Mouse (Mus musculus): ENCODE data around the gene Slc25a1. TPM values are rescaled to one million over a fixed set of nuclear protein-coding genes. Genes with fewer than 3 reads are reported as not detected.
A peak's percentile ranks its signal among the peaks of the same experiment; 100 is the strongest.
"Not testable (repeated sequence)": the region's sequence is repeated elsewhere in the genome, so short reads cannot be mapped to it uniquely, and the experiment has no call there.

Gene Slc25a1
- total RNA-seq (2018; cell fraction: chromatin; rRNA removed) = 10 to 100 TPM; 23.7 to 85.3 (median 42.9) TPM
- total RNA-seq (2018; cell fraction: cytosol; rRNA removed) = 10 to 100 TPM; 54.1 to 99.1 (median 76.3) TPM
- 10 to 100 TPM; 29.4 to 60.0 (median 42.6) TPM for total RNA-seq (2018; cell fraction: nucleus; rRNA removed)
- 61.5 to 82.8 TPM (median 66.1 TPM) in 3 replicates for polyA plus RNA-seq (2018)

DNA sequence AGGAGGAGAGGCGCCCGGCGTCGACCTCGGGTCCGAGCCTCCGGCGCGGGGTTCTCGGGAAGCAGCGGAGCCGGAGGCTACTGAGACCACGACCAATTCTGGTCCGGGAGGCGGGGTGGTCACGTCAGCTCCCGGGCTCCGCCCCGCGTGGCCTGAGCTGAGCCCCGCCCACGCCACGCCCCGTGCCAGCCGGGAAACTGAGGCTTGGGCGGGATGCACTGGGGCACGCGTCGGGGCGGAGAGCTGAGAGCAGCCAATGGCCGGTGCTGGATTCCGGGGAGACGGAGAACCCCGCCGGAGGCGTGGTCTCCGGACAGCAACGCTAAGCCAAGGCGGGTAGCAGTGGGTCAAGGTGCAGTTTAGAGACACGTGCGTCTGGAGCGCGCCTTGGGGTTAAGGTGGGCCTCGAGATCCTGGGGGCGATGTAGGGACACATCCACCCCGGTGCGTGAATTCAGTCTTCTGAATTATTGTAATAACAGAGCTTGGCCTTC is at the start of gene Slc25a1:
Slc25a1 (minus strand) TSS at position 133 of the 494 bp plus-strand sequence.
- Histone ChIP-seq H3K36me3 (ENCODE audit: inconsistent target) (0 out of 2 replicates have a peak, but pooled peaks cover 5% of the 10 kb centered on the region), H3K27ac (peak within 1 kb of the TSS; percentile 80), H3K4me3 (ENCODE audit: inconsistent target) (peak within 1 kb of the TSS; percentile 50), H3K79me2 (ENCODE audit: inconsistent target) (no peaks in the 10 kb centered on the region)
- WGBS (ENCODE audit: missing documents) = 1% methylated on average over 41 of the region's 47 CpGs

DNA sequence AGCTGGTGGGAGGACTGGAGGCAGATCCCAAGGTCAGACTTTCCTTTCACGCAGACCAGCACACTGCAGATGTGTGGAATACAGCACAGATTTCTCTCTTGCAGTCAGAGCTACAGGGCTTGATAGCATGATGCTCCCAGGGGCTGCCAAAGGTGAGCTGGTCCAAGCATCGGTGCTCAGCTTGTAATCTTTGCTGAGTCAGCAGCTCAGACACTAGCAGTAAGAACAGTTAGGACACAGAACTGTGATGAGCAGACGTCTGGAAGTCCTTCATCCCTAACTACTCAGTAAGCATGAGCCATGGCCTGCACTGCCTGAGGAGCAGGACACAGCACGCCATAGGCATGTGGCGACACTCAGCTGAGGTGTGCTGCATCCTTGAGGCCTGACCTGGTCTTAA is 43.8 kb upstream of the Slc25a1 start:
- no peak overlapping the region for H3K27ac ChIP-seq
- H3K4me3 ChIP-seq (ENCODE audit: inconsistent target) = no peak overlapping the region
- WGBS (ENCODE audit: missing documents) = 78% methylated on average over 5 of the region's 5 CpGs
- no peaks in the 10 kb centered on the region for H3K36me3 ChIP-seq (ENCODE audit: inconsistent target)
- H3K79me2 ChIP-seq (ENCODE audit: inconsistent target) = no peaks in the 10 kb centered on the region

DNA sequence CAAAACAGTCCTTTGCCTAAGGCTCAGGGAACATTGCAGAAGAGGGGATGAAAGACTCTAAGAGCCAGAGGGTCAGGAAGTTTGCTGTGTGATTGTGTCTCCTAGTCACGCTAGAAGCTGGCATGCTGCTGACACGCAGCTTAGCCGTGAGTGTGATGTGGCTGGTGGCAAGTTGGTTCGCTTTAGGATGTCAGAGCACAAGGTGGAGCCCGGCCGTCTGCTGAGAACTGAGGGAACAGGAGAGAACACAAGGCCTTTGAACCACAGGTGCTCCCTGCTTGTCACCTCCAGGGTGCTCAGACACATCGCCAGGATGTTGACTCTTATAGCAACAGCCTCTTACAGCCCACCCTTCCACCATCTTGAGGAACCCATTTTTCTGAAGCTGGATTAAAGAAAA is 34.1 kb upstream of the Slc25a1 start:
- 87% methylated on average over 7 of the region's 7 CpGs for WGBS (ENCODE audit: missing documents)
- Histone ChIP-seq H3K36me3 (ENCODE audit: inconsistent target) (no peaks in the 10 kb centered on the region), H3K4me3 (ENCODE audit: inconsistent target) (no peak overlapping the region), H3K79me2 (ENCODE audit: inconsistent target) (no peaks in the 10 kb centered on the region), H3K27ac (no peak overlapping the region)

DNA sequence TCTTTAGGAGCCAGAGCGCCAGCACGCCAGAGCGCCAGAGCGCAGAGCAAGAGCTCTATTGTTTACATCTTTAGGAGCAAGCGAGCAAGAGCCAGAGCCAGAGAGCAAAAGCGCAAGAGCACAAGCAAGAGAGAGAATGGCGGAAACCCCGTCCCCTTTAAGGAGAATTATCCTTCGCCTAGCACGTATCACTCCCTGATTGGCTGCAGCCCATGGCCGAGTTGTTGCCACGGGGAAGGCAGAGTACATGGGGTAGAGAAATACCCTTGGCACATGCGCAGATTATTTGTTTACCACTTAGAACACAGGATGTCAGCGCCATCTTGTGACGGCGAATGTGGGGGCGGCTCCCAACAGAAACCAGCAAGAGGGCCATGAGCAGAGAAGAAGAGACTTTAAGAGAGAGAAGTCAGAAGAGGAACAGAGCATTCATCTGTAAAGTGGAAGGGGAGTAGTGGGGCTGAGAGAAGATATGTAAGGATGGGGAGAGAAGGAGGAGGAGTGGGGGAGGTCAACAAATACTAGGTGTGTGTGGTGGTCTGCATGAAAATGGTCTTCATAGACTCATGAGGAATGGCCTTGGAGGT is 28.1 kb upstream of the Slc25a1 start:
- H3K79me2 ChIP-seq (ENCODE audit: inconsistent target); H3K4me3 ChIP-seq (ENCODE audit: inconsistent target); H3K27ac ChIP-seq; H3K36me3 ChIP-seq (ENCODE audit: inconsistent target): not testable (repeated sequence)
- WGBS (ENCODE audit: missing documents) = 94% methylated on average over 6 of the region's 17 CpGs

DNA sequence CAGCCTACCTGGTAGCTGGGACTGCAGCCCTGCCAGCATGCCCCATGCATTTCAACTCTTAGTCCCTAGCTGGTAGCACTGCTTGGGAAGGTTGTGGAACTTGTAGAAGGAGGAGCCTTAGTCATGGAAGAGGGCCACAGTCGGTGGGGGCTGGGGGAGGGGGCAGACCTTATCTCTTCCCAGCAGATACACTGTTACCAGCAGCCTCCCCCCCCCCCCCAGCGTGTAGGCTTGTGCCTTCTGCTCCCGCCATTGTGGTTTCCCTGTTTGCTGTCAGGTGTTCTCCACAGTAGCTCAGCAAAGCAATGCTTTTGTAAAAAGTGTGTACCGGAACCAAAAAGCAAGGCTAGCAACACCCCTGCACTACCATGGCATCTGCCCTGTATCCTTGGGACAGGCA is 23.6 kb upstream of the Slc25a1 start:
- Histone ChIP-seq H3K79me2 (ENCODE audit: inconsistent target) (no peaks in the 10 kb centered on the region), H3K36me3 (ENCODE audit: inconsistent target) (no peaks in the 10 kb centered on the region), H3K27ac (no peak overlapping the region), H3K4me3 (ENCODE audit: inconsistent target) (no peak overlapping the region)
- 85% methylated on average over 2 of the region's 4 CpGs for WGBS (ENCODE audit: missing documents)

GRCm38 (mm10) chr16:17950068-17950467 is 22.0 kb upstream of the Slc25a1 start:
- no peak overlapping the region for H3K27ac ChIP-seq
- H3K36me3 ChIP-seq (ENCODE audit: inconsistent target) = no peaks in the 10 kb centered on the region
- H3K79me2 ChIP-seq (ENCODE audit: inconsistent target) = no peaks in the 10 kb centered on the region
- H3K4me3 ChIP-seq (ENCODE audit: inconsistent target) = no peak overlapping the region
- 91% methylated on average over 4 of the region's 4 CpGs for WGBS (ENCODE audit: missing documents)

DNA sequence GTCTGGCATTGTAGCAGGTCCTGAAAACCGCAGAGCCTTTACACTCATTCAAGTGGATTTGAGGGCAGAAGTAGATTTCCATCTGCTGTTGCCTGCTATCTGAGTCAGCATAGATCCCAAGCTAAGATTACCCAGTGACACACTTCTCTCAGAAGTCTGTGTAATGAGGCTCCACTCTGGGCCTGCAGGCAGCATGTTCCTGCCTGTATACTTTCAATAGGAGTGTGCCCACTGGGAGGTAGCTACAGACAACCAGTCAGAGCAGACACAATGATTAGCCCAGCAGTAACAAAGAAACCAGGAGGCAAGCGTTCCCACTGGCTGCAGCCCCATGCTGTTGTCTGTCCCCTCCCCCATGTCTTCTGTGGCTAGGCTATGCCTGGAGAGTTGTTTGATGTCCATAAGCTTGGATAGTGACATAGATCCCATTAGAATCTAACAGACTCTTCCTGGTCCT is 21.4 kb upstream of the Slc25a1 start:
- Histone ChIP-seq H3K79me2 (ENCODE audit: inconsistent target) (no peaks in the 10 kb centered on the region), H3K27ac (no peak overlapping the region), H3K4me3 (ENCODE audit: inconsistent target) (no peak overlapping the region), H3K36me3 (ENCODE audit: inconsistent target) (no peaks in the 10 kb centered on the region)
- WGBS (ENCODE audit: missing documents) = 57% methylated on average over 2 of the region's 2 CpGs

DNA sequence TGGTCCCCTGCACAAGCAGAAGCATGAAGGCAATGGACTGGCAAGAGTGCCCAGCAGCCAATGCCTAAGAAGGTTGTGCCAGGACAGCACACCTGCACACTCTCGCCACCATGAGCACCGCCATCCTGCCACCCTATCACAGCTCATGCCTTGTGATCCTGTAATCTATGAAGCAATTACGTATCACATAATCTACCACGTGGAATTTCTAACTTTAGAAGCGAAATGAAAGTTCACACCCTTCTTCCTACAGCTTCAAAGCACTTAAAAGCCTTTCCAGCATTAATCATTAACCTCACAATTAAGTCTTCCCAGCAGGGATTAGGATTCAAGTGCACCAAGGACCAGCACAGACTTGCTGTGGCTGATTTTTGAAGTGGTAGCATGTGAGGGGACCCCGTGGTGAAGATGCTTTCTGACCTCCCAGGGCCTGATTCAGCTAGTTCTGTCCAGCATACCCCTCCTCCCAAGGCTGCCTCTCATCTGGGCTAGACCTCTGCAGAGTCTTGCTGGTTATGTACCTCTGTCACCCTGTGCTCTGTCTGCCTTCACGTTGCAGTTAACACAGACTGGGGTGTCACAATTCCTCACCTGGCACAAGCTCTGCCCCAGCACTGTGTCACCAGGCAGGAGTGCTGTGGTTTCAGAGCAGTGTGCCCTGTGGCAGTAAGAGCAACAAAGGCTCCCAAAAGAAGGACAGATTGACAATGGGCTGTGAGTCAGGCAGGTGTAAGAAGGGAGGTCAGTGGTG is 17.2 kb upstream of the Slc25a1 start:
- Histone ChIP-seq H3K27ac (no peak overlapping the region), H3K79me2 (ENCODE audit: inconsistent target) (no peaks in the 10 kb centered on the region), H3K36me3 (ENCODE audit: inconsistent target) (no peaks in the 10 kb centered on the region), H3K4me3 (ENCODE audit: inconsistent target) (no peak overlapping the region)
- 83% methylated on average over 7 of the region's 7 CpGs for WGBS (ENCODE audit: missing documents)

DNA sequence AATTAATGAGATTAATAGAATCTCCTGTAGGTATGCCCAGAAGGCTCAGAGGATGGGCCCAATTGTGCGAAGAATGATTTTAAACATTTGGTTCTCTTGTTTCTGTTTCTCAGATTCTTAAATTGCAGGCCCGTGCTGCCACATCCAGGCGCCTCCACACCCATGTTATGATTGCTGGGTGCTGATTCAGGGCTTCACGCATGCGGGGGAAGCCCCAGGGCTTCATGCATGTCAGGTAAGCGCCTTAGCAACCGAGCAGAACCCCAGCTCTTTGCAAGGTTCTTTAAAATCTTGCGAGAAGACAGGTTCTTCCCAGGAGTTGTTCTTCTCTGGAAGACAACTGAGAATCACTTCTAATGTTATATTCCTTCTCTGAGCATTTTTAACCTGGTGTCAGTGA is 15.4 kb upstream of the Slc25a1 start:
- Histone ChIP-seq H3K79me2 (ENCODE audit: inconsistent target) (no peaks in the 10 kb centered on the region), H3K4me3 (ENCODE audit: inconsistent target) (no peak overlapping the region), H3K27ac (no peak overlapping the region), H3K36me3 (ENCODE audit: inconsistent target) (no peaks in the 10 kb centered on the region)
- WGBS (ENCODE audit: missing documents) = 94% methylated on average over 8 of the region's 8 CpGs

DNA sequence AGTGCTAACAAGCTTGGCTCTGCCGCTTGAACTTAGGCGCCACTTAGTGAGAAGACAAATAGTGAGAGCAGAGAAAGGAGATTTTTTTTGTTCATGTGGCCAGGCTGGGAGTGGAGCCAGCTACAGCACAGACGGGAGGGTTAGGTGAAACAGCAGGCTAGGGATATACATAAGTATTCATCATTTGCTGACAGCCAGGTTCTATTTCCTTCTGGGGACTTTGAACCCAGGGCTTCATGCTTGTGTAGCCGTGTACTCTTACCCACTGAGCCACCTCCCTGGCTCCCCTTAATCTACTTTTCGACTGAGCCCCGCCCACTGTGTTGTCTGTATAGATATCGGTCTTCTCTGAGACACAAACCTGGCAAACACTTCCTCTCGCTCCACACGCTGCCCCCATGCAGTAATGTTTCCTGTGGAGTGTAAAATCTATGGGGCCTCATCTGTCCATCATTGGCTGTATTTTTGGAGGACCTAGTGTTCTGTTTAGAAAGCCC is 11.3 kb upstream of the Slc25a1 start:
- H3K79me2 ChIP-seq (ENCODE audit: inconsistent target) = no peaks in the 10 kb centered on the region
- 49% methylated on average over 9 of the region's 9 CpGs for WGBS (ENCODE audit: missing documents)
- H3K4me3 ChIP-seq (ENCODE audit: inconsistent target) = no peak overlapping the region
- no peaks in the 10 kb centered on the region for H3K36me3 ChIP-seq (ENCODE audit: inconsistent target)
- H3K27ac ChIP-seq = no peak overlapping the region

- H3K4me3 ChIP-seq (ENCODE audit: inconsistent target) = no peak overlapping the region
- no peaks in the 10 kb centered on the region for H3K79me2 ChIP-seq (ENCODE audit: inconsistent target)
- no peaks in the 10 kb centered on the region for H3K36me3 ChIP-seq (ENCODE audit: inconsistent target)
- 9% methylated on average over 7 of the region's 7 CpGs for WGBS (ENCODE audit: missing documents)
- H3K27ac ChIP-seq = no peak overlapping the region
Observed at GRCm38 (mm10) chr16:17938821-17939220, 10.8 kb upstream of the Slc25a1 start.

GRCm38 (mm10) chr16:17938187-17938586 is 10.2 kb upstream of the Slc25a1 start:
- H3K79me2 ChIP-seq (ENCODE audit: inconsistent target) = no peaks in the 10 kb centered on the region
- no peaks in the 10 kb centered on the region for H3K36me3 ChIP-seq (ENCODE audit: inconsistent target)
- WGBS (ENCODE audit: missing documents) = 42% methylated on average over 7 of the region's 7 CpGs
- H3K4me3 ChIP-seq (ENCODE audit: inconsistent target) = no peak overlapping the region
- no peak overlapping the region for H3K27ac ChIP-seq

GRCm38 (mm10) chr16:17936776-17937175 is 8.8 kb upstream of the Slc25a1 start:
- Histone ChIP-seq H3K79me2 (ENCODE audit: inconsistent target) (no peaks in the 10 kb centered on the region), H3K27ac (no peak overlapping the region), H3K36me3 (ENCODE audit: inconsistent target) (no peaks in the 10 kb centered on the region), H3K4me3 (ENCODE audit: inconsistent target) (no peak overlapping the region)
- WGBS (ENCODE audit: missing documents) = 87% methylated on average over 10 of the region's 10 CpGs

- 4% methylated on average over 3 of the region's 3 CpGs for WGBS (ENCODE audit: missing documents)
- Histone ChIP-seq H3K36me3 (ENCODE audit: inconsistent target) (no peaks in the 10 kb centered on the region), H3K79me2 (ENCODE audit: inconsistent target) (no peaks in the 10 kb centered on the region), H3K27ac (no peak overlapping the region), H3K4me3 (ENCODE audit: inconsistent target) (no peak overlapping the region)
Observed at GRCm38 (mm10) chr16:17934445-17934910, 6.5 kb upstream of the Slc25a1 start.
